Mouse (Mus musculus): ENCODE measurements around the gene Gm13089. TPM values are rescaled to one million over a fixed set of nuclear protein-coding genes. Genes with fewer than 3 reads are reported as not detected.

Gm13089 gene
- total and polyA plus RNA-seq, 3 experiments: not detected

Other genes with a start within 250 kb of the Gm13089 start
- gene Gm13043, start 191.4 kb downstream of the Gm13089 start, total RNA-seq (2012; rRNA removed): not detected in 2 replicates
- not detected for gene Gm13043, start 191.4 kb downstream of the Gm13089 start, polyA plus RNA-seq (2012; ENCODE audit: insufficient read depth in 1 of 2, insufficient read length in 2 of 2, low read depth in 1 of 2, low replicate concordance in 2 of 2, missing spikeins in 1 of 2)
- gene Gm13040, start 166.8 kb downstream of the Gm13089 start, total RNA-seq (2012; rRNA removed): not detected in 2 replicates
- gene Gm13040, start 166.8 kb downstream of the Gm13089 start, polyA plus RNA-seq (2012; ENCODE audit: insufficient read depth in 1 of 2, insufficient read length in 2 of 2, low read depth in 1 of 2, low replicate concordance in 2 of 2, missing spikeins in 1 of 2): not detected
- gene BC080695, start 151.0 kb downstream of the Gm13089 start, total RNA-seq (2012; rRNA removed): not detected in 2 replicates
- not detected for gene BC080695, start 151.0 kb downstream of the Gm13089 start, polyA plus RNA-seq (2012; ENCODE audit: insufficient read depth in 1 of 2, insufficient read length in 2 of 2, low read depth in 1 of 2, low replicate concordance in 2 of 2, missing spikeins in 1 of 2)
- not detected in 2 replicates for gene Gm13057, start 151.0 kb downstream of the Gm13089 start, total RNA-seq (2012; rRNA removed)
- not detected for gene Gm13057, start 151.0 kb downstream of the Gm13089 start, polyA plus RNA-seq (2012; ENCODE audit: insufficient read depth in 1 of 2, insufficient read length in 2 of 2, low read depth in 1 of 2, low replicate concordance in 2 of 2, missing spikeins in 1 of 2)
- gene Gm13083, start 87.7 kb downstream of the Gm13089 start, total RNA-seq (2012; rRNA removed): not detected in 2 replicates
- not detected for gene Gm13083, start 87.7 kb downstream of the Gm13089 start, polyA plus RNA-seq (2012; ENCODE audit: insufficient read depth in 1 of 2, insufficient read length in 2 of 2, low read depth in 1 of 2, low replicate concordance in 2 of 2, missing spikeins in 1 of 2)
- not detected in 2 replicates for gene Gm13088, start 45.5 kb downstream of the Gm13089 start, total RNA-seq (2012; rRNA removed)
- gene Gm13088, start 45.5 kb downstream of the Gm13089 start, polyA plus RNA-seq (2012; ENCODE audit: insufficient read depth in 1 of 2, insufficient read length in 2 of 2, low read depth in 1 of 2, low replicate concordance in 2 of 2, missing spikeins in 1 of 2): not detected
- gene Gm13078, start 16.7 kb upstream of the Gm13089 start, total RNA-seq (2012; rRNA removed): not detected in 2 replicates
- gene Gm13078, start 16.7 kb upstream of the Gm13089 start, polyA plus RNA-seq (2012; ENCODE audit: insufficient read depth in 1 of 2, insufficient read length in 2 of 2, low read depth in 1 of 2, low replicate concordance in 2 of 2, missing spikeins in 1 of 2): not detected
- not detected in 2 replicates for gene Gm13023, start 86.6 kb upstream of the Gm13089 start, total RNA-seq (2012; rRNA removed)
- gene Gm13023, start 86.6 kb upstream of the Gm13089 start, polyA plus RNA-seq (2012; ENCODE audit: insufficient read depth in 1 of 2, insufficient read length in 2 of 2, low read depth in 1 of 2, low replicate concordance in 2 of 2, missing spikeins in 1 of 2): not detected
- gene Gm13084, start 113.4 kb upstream of the Gm13089 start, total RNA-seq (2012; rRNA removed): not detected in 2 replicates
- gene Gm13084, start 113.4 kb upstream of the Gm13089 start, polyA plus RNA-seq (2012; ENCODE audit: insufficient read depth in 1 of 2, insufficient read length in 2 of 2, low read depth in 1 of 2, low replicate concordance in 2 of 2, missing spikeins in 1 of 2): not detected
- gene Gm13103, start 143.8 kb upstream of the Gm13089 start, total RNA-seq (2012; rRNA removed): not detected in 2 replicates
- not detected for gene Gm13103, start 143.8 kb upstream of the Gm13089 start, polyA plus RNA-seq (2012; ENCODE audit: insufficient read depth in 1 of 2, insufficient read length in 2 of 2, low read depth in 1 of 2, low replicate concordance in 2 of 2, missing spikeins in 1 of 2)
- gene Pramef6, start 197.7 kb upstream of the Gm13089 start, total RNA-seq (2012; rRNA removed): not detected in 2 replicates
- not detected for gene Pramef6, start 197.7 kb upstream of the Gm13089 start, polyA plus RNA-seq (2012; ENCODE audit: insufficient read depth in 1 of 2, insufficient read length in 2 of 2, low read depth in 1 of 2, low replicate concordance in 2 of 2, missing spikeins in 1 of 2)
- gene Pramef25, start 248.3 kb upstream of the Gm13089 start, total RNA-seq (2012; rRNA removed): not detected in 2 replicates
- gene Pramef25, start 248.3 kb upstream of the Gm13089 start, polyA plus RNA-seq (2012; ENCODE audit: insufficient read depth in 1 of 2, insufficient read length in 2 of 2, low read depth in 1 of 2, low replicate concordance in 2 of 2, missing spikeins in 1 of 2): not detected